Mouse (Mus musculus): ENCODE measurements around the gene Cdk11b.
"Not testable (repeated sequence)": the region's sequence is repeated elsewhere in the genome, so short reads cannot be mapped to it uniquely, and the experiment has no call there.

Gene Cdk11b

GRCm38 (mm10) chr4:155660641-155661040 is 36.0 kb downstream of the Cdk11b start:
- no peak for ATAC-seq (ENCODE audit: insufficient number of reproducible peaks, low FRiP score, low TSS enrichment)

- ATAC-seq (ENCODE audit: insufficient number of reproducible peaks, low FRiP score, low TSS enrichment), result no peak
Measured at GRCm38 (mm10) chr4:155666903-155667302, 42.2 kb downstream of the Cdk11b start.

DNA sequence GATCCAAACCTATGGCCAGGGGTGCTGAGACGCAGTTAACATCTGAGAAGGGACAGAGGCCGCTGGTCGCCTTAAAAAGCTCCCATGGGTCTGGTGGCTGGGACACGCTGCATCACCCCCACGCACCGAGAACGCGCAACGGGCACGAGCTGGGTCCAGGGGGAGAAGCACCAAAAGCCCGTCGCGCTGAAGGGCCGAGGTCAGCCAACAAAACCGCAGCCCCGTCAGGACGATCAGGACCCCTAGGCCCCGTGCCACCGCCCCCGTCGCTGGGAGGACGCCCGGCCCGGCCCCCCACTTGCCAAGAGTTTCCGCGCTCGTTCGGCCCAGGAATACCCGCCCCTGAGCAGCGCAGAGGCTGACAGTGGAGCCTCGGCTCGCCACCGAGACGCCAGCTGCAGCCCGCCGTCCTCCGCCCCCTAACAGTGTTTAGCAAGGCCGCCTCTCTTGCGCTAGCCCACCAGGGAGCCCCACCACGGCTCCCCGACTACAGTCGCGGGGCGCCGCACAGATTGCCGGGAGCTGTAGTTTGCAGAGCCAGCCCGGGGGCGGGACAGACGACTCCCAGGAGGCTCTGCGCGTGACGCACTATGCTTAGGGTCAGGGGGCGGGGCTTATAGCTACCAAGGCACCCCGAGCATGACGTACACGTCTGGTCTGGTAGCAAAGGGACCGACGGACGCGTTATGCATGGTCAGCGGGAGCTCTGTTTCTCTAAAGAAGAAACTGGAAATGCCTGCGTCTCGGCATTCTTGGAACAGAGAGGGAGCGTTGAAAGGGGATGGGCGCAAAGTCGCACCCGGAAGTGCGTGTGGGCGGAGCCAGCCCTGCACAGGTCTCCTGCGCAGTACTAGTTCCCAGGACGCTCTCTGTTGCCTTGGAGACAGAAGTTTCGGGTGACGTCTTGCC is 44.3 kb downstream of the Cdk11b start, which contains the start of gene Mib2:
TSS of gene Mib2 (minus strand) at position 510 of the 909 bp plus-strand sequence.
- peak; percentile 95 for ATAC-seq (ENCODE audit: insufficient number of reproducible peaks, low FRiP score, low TSS enrichment)

GRCm38 (mm10) chr4:155669598-155670075 is 45.0 kb downstream of the Cdk11b start:
- no peak for ATAC-seq (ENCODE audit: insufficient number of reproducible peaks, low FRiP score, low TSS enrichment)

DNA sequence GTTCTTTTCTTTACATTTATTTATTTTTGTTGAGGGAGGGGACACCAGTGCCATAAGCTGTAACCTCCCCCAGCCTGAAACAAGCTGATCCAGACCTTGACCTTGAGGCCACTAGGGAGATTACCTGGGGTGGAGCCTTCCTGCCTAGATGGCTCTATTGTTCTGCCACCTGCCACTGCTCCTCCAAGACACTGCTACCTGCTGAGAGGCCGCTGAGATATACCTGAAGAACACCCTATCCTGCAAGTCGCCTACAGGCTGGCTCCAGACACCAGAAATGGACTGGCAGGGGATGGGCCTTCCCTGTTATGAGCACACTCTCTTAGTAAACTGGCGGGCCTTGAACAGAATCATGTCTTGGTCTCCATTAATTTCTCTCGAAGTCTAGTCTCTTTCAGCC is 45.6 kb downstream of the Cdk11b start:
- not testable (repeated sequence) for ATAC-seq (ENCODE audit: insufficient number of reproducible peaks, low FRiP score, low TSS enrichment)

GRCm38 (mm10) chr4:155672082-155672481 is 47.4 kb downstream of the Cdk11b start:
- no peak for ATAC-seq (ENCODE audit: insufficient number of reproducible peaks, low FRiP score, low TSS enrichment)

DNA sequence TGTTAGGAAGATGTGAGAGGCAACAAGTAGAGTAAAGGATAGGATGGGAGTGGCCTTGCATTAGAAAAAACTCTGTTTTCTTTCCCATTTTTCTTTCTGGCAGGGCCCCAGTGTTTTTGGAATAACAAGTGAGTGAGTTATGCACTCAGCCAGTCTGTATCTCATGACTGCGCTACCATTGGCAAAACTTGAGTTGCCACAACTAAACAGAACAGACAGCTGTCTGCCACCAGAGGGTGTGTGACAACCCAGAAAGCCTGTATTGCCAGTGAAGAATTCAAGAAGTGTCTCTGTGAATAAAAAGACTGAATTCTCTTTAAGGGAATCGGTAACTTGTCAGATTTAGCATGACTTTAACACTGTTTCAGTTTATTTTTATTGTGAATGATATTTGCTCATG is 51.3 kb downstream of the Cdk11b start:
- ATAC-seq (ENCODE audit: insufficient number of reproducible peaks, low FRiP score, low TSS enrichment), result peak; percentile 68; the same call in 1 of the 2 replicates

- ATAC-seq (ENCODE audit: insufficient number of reproducible peaks, low FRiP score, low TSS enrichment), result not testable (repeated sequence)
Measured at GRCm38 (mm10) chr4:155683670-155684277, 59.1 kb downstream of the Cdk11b start.

- ATAC-seq (ENCODE audit: insufficient number of reproducible peaks, low FRiP score, low TSS enrichment), result not testable (repeated sequence)
Measured at GRCm38 (mm10) chr4:155687764-155688163, 63.1 kb downstream of the Cdk11b start.

GRCm38 (mm10) chr4:155690571-155691375 is 66.1 kb downstream of the Cdk11b start:
- peak; percentile 79 for ATAC-seq (ENCODE audit: insufficient number of reproducible peaks, low FRiP score, low TSS enrichment)

DNA sequence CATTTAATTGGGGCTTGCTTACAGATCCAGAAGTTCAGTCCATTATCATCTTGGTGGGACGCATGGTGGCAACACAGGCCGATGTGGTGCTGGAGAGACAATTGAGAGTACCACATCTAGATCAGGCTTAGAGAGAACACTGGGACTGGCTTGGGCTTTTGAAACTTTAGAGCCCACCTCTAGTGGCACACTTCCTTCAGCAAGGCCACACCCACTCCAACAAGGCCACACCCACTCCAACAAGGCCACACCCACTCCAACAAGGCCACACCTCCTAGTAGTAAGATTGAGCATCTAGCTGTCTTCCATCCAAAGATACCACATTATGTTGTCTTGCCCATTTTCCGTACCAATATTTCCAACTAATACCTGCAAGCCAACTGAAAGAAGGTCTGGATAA is 67.8 kb downstream of the Cdk11b start:
- ATAC-seq (ENCODE audit: insufficient number of reproducible peaks, low FRiP score, low TSS enrichment), result no peak

DNA sequence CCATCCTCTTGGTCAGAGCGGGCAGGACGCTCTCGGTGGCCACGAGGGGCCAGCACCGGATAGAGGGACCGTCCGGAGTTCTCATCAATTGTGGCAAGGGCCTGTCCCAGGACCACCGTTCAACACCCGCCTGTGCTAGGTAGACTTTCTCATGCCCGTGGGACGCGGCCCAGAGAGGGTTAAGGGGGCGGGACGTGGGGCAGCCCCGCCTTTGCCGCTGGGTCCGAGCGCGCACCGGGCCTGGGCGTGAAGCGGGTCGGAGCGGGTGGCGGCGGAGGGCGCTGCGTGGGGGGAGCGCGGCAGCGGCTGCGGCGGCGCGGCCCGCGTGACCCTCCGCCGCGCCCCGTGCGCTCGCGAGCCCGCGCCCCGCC is 69.4 kb downstream of the Cdk11b start, which contains the start of gene Fndc10:
TSS of gene Fndc10 (plus strand) at position 232 of the 371 bp plus-strand sequence.
- peak; percentile 42; the same call in 1 of the 2 replicates for ATAC-seq (ENCODE audit: insufficient number of reproducible peaks, low FRiP score, low TSS enrichment)

DNA sequence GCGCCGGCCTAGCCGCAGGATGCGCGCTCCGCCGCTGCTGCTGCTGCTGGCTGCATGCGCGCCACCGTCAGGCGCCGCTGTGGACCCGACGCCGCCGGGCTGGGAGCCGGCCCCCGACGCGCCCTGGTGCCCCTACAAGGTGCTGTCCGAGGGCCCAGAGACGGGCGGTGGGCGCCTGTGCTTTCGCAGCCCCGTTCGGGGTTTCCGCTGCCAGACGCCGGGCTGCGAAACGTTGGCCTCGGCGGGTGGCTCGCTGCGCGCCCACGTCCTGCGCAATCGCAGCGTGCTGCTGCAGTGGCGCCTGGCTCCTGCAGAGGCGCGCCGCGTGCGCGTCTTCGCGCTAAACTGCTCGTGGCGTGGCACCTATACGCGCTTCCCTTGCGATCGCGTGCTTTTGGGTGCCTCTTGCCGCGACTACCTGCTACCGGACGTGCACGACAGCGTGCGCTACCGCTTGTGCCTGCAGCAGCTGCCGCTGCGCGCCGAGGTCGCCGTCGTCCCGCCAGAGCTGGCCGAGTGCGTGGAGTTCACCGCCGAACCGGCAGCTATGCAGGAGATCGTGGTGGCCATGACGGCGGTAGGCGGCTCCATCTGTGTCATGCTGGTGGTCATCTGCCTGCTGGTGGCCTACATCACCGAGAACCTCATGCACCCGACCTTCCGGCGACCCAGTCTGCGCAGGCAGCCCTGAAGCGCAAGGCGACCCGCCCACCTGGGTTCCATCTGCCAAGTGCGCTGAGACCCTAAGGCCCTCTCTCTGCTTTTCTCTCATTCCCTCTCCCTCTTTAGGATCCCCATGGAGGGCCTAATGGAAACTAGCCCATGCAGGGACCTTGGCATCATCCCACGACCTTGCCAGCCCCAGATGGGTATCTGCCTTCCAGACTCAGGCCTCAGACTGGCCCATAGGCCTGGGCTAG is 70.1 kb downstream of the Cdk11b start:
- no peak for ATAC-seq (ENCODE audit: insufficient number of reproducible peaks, low FRiP score, low TSS enrichment)

DNA sequence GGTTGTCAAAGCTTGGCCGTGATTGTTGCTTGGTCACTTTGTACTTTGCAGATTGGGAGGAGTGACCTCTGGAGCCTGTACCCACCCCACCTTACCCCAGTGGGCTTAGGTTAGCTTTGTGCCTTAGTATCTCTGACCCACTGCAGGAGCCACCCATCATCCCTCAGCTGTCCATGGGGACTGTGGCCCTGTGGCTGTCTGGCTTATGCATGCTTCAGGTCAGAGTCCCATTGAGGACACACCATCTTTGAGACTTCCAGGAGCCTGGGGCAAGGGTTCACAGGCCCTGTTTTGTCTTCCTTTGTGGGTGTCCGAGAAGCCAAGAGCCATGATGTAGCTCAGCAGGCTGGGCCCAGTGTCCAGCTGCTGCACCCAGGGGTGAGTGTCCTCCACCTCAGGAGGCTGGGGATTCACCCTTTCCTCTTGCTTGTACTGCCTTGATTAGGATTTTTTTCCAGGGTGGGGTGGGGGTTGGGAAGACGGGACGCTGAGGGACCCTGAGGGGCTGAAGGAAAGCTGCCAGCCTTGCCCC is 70.9 kb downstream of the Cdk11b start:
- ATAC-seq (ENCODE audit: insufficient number of reproducible peaks, low FRiP score, low TSS enrichment), result no peak

DNA sequence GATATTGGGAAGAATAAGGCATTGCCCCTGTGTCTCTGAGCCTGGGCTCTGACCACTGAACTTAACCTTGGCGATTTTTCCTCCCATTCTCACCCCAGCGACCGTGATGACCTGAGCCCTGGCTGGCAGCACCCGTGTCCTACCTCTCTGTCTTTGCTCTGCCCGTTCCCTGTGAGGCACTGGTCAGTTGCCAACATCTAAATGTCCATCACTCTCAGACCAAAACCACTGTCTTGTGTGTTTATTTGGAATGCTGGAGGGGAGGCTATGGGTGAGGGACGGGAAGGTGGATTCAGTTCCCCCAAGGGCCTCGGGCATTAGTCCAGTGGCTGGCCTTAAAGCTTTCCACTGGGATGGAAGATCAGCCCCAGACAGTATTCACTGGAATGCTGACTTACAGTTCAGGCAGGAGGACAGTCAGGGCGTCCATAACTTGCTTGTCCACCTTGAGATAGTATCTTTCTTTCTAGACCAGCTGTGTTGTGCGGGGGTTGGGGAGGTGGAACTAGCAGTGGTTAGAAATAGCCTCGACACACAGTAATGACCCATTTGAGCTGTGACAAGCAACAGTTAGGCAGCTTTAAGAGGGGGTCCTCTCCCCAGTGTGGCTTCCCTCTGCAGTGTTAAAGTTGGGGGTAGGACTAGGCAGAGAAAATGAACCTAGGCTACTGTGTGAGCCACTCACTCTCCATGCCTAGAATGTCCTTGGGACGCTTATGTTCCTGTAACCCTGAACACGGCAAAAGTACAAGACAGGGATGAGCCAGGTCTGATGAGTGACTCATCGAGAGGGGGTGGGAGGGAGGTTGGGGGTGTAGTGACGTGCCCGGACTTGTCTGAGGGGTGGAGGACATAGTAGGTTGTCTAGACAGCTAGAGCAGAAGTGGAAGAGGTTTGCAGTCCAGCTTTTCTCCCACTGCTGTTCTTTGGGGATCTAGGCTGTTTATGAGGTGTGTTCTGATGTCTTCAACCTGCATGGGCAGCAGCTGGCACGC is 71.9 kb downstream of the Cdk11b start:
- no peak for ATAC-seq (ENCODE audit: insufficient number of reproducible peaks, low FRiP score, low TSS enrichment)
